Mouse (Mus musculus) midbrain, embryonic 11.5 days (tissue): Measurements from ENCODE around the gene Pcnt. TPM values are rescaled to one million over a fixed set of nuclear protein-coding genes. Genes with fewer than 3 reads are reported as not detected.

Source experiments
- ATAC-seq: fragments of 200-750 bp; cut with Nextera tagmentation; 2 replicates; pipeline ENCODE4 v1.8.0; 2017; ENCODE audit warnings: moderate TSS enrichment, moderate library complexity; ENCODE audit not compliant: low FRiP score
- DNase-seq: peaks from one replicate; pipeline ENCODE4 v3.0.0; 2015; ENCODE audit warnings: low spot score; ENCODE audit errors: missing footprints
- H3K27ac ChIP-seq: fragments of 300-500 bp; sonication (generic); 2 replicates; pipeline ENCODE4 v1.5.1; 2014; ENCODE audit warnings: low read depth, low read length
- H3K27me3 ChIP-seq: fragments of 300-500 bp; sonication (generic); 2 replicates; pipeline ENCODE4 v1.6.1; 2014; ENCODE audit warnings: mild to moderate bottlenecking, low read length, moderate library complexity, mixed read lengths; ENCODE audit not compliant: control insufficient read depth, insufficient read depth
- H3K36me3 ChIP-seq: fragments of 300-500 bp; sonication (generic); 2 replicates; pipeline ENCODE4 v1.6.1; 2014; ENCODE audit warnings: mild to moderate bottlenecking, low read length, moderate library complexity, mixed read lengths; ENCODE audit not compliant: control insufficient read depth, insufficient read depth
- H3K4me1 ChIP-seq: fragments of 300-500 bp; sonication (generic); 2 replicates; pipeline ENCODE4 v1.6.1; 2014; ENCODE audit warnings: low read length; ENCODE audit not compliant: control insufficient read depth, insufficient read depth
- H3K4me2 ChIP-seq: fragments of 300-500 bp; sonication (generic); 2 replicates; pipeline ENCODE4 v1.6.1; 2014; ENCODE audit warnings: mild to moderate bottlenecking, moderate library complexity
- H3K4me3 ChIP-seq: fragments of 300-500 bp; sonication (generic); 2 replicates; pipeline ENCODE4 v1.5.1; 2014; ENCODE audit warnings: low read depth, low read length
- H3K9ac ChIP-seq: fragments of 300-500 bp; sonication (generic); 2 replicates; pipeline ENCODE4 v1.6.1; 2014; ENCODE audit warnings: low read length
- H3K9me3 ChIP-seq: fragments of 300-500 bp; sonication (generic); 2 replicates; pipeline ENCODE4 v1.6.1; 2016; ENCODE audit warnings: low read length; ENCODE audit not compliant: control insufficient read depth
- WGBS: fragments of 180-500 bp; shearing (Covaris S2); extraction: QIAGEN DNeasy Blood & Tissue Kit; methylation state at CpG from one replicate; pipeline ENCODE4 v1.1.7; 2014; 5-methylcytosine and 5-hydroxymethylcytosine counted together
- polyA plus RNA-seq: library from polyadenylated mRNA; unstranded; fragments of >200 nt; fragmentation: Nextera tagmentation; extraction: Ambion mirVana; gene quantifications from 2 replicates; pipeline ENCODE4 v1.2.1, GENCODE M21; 2014

Pcnt gene
- polyA plus RNA-seq, 1 experiment from 2014 or later = 16.4 TPM

DNA sequence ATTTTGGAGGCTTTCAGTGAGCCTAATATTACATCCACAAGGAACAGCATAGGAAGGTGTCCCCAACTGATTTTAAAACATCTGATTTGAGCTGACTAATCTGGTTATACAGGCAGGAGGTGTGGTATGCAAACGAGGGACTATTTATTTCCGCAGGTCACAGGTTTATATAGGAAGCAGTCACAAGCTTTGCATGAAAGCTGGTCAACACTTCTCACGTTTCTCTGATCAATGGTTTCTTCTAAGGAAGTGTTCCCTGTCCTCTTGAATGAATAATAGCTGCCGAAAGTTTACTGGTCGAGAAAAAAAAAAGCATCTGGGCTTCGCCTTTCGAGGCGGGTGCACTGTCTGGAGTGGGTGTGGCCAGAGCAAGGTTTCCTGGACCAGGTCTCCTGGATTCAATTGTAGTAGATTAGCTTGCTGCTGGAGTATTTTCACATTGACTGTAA is 96.5 kb downstream of the Pcnt start:
- DNase-seq (peak; percentile 85), ATAC-seq (no peak)
- no peaks in the 10 kb centered on the region; the same call in 1 of the 2 replicates for H3K27me3 ChIP-seq
- peak overlapping the region; percentile 78 for H3K4me2 ChIP-seq
- 31% methylated on average over 8 of the region's 8 CpGs for WGBS
- no peaks in the 10 kb centered on the region for H3K9me3 ChIP-seq
- peaks cover 8% of the 10 kb centered on the region; the same call in 1 of the 2 replicates for H3K36me3 ChIP-seq
- peaks cover 6% of the 10 kb centered on the region for H3K4me1 ChIP-seq
- no peak overlapping the region for H3K27ac ChIP-seq
- H3K9ac ChIP-seq = no peak overlapping the region
- no peak overlapping the region for H3K4me3 ChIP-seq

DNA sequence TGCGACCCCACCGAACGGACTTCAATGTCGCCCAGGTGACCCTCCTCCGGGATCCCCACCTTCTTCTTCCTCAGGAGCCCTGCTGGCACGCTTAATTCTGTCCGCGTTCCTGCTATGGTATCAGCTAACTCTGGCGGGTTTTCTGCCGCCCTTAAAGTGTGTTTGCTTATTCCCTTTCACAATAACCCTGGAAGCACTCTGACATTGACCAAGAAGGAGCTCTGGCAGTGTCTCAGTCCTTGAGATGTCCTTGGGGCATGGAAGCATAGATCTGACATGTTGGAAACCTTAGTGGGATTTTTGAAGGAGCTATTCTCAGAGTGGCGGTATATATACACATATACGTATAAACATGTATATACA is 97.1 kb downstream of the Pcnt start:
- peak overlapping the region; percentile 78 for H3K4me2 ChIP-seq
- no peak overlapping the region for H3K27ac ChIP-seq
- H3K9ac ChIP-seq = peak overlapping the region; percentile 88
- peak overlapping the region; percentile 80 for H3K4me3 ChIP-seq
- peaks cover 8% of the 10 kb centered on the region; the same call in 1 of the 2 replicates for H3K36me3 ChIP-seq
- ATAC-seq = no peak
- no peak for DNase-seq
- WGBS = 6% methylated on average over 12 of the region's 12 CpGs
- H3K27me3 ChIP-seq = no peaks in the 10 kb centered on the region; the same call in 1 of the 2 replicates
- H3K9me3 ChIP-seq = no peaks in the 10 kb centered on the region
- H3K4me1 ChIP-seq = peaks cover 6% of the 10 kb centered on the region

DNA sequence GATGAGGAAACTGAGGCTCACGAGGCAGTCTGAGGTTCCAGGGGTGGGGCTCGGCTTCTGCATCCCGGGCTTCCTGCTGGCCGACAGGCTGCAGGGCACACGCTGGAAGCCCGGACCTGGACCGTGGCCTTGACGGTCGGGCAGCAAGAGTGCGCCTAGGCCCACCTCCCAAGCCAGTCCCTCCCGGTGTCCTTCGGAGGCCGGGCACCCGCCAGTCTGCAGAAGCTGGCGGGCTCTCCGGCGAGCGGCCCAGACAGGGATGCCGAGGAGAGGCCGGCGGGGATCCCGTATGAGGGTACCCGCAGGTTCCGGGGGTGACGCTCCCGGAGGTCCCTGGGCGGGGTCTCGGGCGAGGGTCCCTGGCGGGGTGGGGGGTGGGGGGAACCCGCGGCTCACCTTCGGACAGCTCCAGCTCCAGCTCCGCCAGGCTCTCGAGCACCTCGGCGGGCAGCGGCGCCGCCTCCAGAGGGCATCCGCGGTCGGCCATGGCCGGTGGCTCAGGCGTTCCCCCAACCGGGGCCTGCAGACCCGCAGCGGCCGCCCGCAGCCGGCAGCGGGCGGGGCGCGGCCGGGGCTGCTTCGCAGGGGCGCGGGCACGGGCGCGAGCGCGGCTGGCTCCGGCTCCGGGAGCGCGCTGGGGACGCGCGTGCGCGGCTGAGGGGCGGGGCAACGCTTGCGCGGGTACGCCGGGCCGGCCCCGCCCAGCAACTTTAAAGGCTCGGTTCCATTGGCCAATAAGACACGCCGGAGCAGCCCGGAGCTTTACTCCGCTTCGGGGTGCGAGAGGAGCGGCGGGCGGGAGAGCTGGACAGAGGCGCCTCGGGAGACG is 97.7 kb downstream of the Pcnt start, which contains the start of gene Dip2a:
Gene Dip2a (minus strand): TSS at position 581 of the 829 bp plus-strand sequence.
- H3K4me2 ChIP-seq = peak within 1 kb of the TSS; percentile 78
- peak within 1 kb of the TSS; percentile 80 for H3K4me3 ChIP-seq
- H3K4me1 ChIP-seq = peaks cover 6% of the 10 kb centered on the region
- no peaks in the 10 kb centered on the region; the same call in 1 of the 2 replicates for H3K27me3 ChIP-seq
- WGBS = under 1% methylated on average over 77 of the region's 94 CpGs
- H3K9ac ChIP-seq = peak within 1 kb of the TSS; percentile 88
- peaks cover 6% of the 10 kb centered on the region; the same call in 1 of the 2 replicates for H3K36me3 ChIP-seq
- peak within 1 kb of the TSS; percentile 72 for H3K27ac ChIP-seq
- H3K9me3 ChIP-seq = no peaks in the 10 kb centered on the region
- ATAC-seq = peak; percentile 94
- DNase-seq = peak; percentile 100

DNA sequence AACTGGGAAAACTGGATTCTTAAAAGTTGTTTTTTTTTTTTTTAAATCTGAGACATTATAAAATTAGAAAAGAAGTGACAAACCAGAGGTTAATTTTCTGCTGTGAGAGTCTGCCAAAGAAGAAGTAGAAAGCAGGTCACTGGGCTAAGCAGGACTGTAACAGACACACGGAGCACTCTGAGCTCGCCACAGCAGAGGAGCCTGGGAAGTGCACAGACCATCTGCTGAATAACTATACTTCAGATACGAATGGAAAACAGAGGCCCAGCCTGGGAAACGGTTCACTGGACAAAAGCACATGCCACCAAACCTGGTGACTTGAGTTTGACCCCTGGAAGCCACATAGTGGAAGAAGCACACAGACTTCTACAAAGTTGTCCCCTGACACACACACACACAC is 108.2 kb downstream of the Pcnt start:
- no peaks in the 10 kb centered on the region; the same call in 1 of the 2 replicates for H3K4me1 ChIP-seq
- no peak overlapping the region for H3K4me2 ChIP-seq
- no peaks in the 10 kb centered on the region for H3K27me3 ChIP-seq
- no peak overlapping the region for H3K9ac ChIP-seq
- no peak for ATAC-seq
- 58% methylated on average over 4 of the region's 4 CpGs for WGBS
- no peak overlapping the region for H3K4me3 ChIP-seq
- no peak overlapping the region for H3K27ac ChIP-seq
- DNase-seq = no peak
- no peaks in the 10 kb centered on the region for H3K9me3 ChIP-seq
- H3K36me3 ChIP-seq = no peaks in the 10 kb centered on the region

DNA sequence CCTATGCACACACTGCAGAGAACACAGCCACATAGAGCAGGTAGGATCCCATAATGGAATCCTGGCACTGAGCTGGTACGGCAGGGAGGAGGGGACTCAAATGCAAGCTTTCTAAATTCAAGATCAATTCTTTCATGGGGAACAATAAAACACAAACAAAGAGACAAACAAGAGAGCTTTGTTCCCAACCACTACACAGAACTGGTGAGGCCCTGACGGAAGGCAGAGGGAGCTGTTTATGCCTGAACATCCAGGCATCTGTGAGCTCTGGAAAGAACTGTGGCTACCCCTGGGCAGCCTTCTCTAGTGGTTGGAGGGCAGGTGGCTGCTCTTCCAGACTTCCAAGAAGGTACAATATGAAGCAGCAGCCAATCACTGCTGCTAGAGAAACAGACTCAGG is 110.5 kb downstream of the Pcnt start:
- H3K4me1 ChIP-seq = no peaks in the 10 kb centered on the region; the same call in 1 of the 2 replicates
- H3K27ac ChIP-seq = no peak overlapping the region
- no peak overlapping the region for H3K9ac ChIP-seq
- no peaks in the 10 kb centered on the region for H3K27me3 ChIP-seq
- 56% methylated on average over 2 of the region's 2 CpGs for WGBS
- H3K36me3 ChIP-seq = no peaks in the 10 kb centered on the region
- DNase-seq = no peak
- H3K9me3 ChIP-seq = no peaks in the 10 kb centered on the region
- H3K4me2 ChIP-seq = no peak overlapping the region
- no peak for ATAC-seq
- no peak overlapping the region for H3K4me3 ChIP-seq

DNA sequence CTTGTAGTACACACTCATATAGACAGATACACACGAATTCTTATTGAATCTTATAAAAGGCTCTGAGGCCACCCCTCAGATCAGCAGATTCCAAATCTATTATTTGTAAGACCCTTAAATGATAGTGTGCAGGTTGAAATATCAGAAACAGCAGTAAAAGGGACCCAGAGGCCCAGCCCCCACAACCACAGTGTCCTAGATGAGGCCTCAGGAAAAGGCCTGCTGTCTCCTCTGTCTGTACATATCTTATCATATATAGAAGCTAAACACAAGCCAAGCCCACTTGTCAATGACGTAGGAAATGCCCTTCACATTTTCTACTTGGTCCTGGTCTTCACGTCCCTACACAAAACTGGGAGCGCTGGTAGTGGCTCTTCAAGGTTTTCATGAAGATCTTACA is 113.5 kb downstream of the Pcnt start:
- Histone ChIP-seq H3K9me3 (no peaks in the 10 kb centered on the region), H3K9ac (no peak overlapping the region), H3K4me3 (no peak overlapping the region), H3K36me3 (no peaks in the 10 kb centered on the region), H3K27me3 (no peaks in the 10 kb centered on the region), H3K4me2 (no peak overlapping the region), H3K4me1 (no peaks in the 10 kb centered on the region; the same call in 1 of the 2 replicates), H3K27ac (no peak overlapping the region)
- 87% methylated on average over 4 of the region's 4 CpGs for WGBS
- DNase-seq (peak; percentile 73), ATAC-seq (no peak)

DNA sequence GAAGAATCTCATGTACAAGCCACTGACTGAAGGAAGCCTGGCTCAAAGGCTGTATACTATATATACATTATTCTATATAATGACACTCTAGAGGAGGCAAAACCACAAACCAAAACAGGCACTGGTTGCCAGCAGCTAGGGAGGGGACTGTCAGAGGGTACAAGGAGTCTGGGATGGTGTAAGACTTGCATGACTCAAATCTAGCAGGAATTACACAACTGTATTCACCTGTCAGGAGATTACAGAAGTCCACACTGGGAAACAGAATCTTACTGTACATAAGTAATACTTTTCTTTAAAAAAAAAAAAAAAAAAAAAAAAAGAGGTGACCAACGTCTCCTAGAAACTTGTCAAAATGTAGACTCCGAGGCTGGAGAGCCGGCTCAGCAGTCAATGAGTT is 114.0 kb downstream of the Pcnt start:
- ATAC-seq = no peak
- no peaks in the 10 kb centered on the region for H3K36me3 ChIP-seq
- WGBS = 89% methylated on average over 3 of the region's 3 CpGs

DNA sequence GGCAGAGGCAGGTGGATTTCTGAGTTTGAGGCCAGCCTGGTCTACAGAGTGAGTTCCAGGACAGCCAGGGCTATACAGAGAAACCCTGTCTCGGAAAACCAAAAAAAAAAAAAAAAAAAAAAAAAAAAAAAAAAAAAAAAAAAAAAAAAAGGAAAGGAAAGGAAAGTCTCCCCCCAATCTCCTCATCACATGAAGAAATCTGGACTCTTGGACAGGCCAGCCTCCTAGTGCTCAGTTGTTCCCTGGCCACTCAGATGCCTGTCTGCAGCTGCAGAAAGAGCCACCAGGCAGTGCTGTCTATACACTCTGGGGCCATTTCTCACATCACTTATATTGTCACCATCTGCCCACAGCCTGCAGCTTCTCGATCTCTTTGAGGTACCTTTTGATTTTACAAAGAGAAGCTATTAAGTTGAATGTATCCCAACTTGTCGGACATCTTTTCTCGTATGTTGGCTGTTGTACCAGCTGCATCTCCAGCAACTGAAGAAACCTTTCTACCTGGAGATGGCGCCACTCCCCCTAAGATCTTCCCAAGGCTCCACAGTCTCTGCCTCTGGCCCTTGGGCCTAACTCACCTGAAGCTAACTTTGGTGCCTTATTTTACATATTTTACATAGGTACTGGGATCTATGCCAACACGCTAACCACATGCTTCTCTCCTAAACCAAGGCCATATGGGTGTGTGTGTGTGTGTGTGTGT is 116.1 kb downstream of the Pcnt start:
- Histone ChIP-seq H3K36me3 (no peaks in the 10 kb centered on the region), H3K4me2 (no peak overlapping the region), H3K4me3 (no peak overlapping the region), H3K27me3 (no peaks in the 10 kb centered on the region), H3K27ac (no peak overlapping the region), H3K9ac (no peak overlapping the region), H3K4me1 (no peaks in the 10 kb centered on the region), H3K9me3 (no peaks in the 10 kb centered on the region)
- DNase-seq (no peak), ATAC-seq (no peak)
- WGBS = 77% methylated on average over 6 of the region's 6 CpGs

More for the DNA sequence above, 114.0 kb downstream of the Pcnt start:
- H3K9me3 ChIP-seq = no peaks in the 10 kb centered on the region
- H3K27ac ChIP-seq = no peak overlapping the region
- H3K9ac ChIP-seq = no peak overlapping the region
- no peaks in the 10 kb centered on the region; the same call in 1 of the 2 replicates for H3K4me1 ChIP-seq
- H3K4me3 ChIP-seq = no peak overlapping the region
- H3K4me2 ChIP-seq = no peak overlapping the region
- no peaks in the 10 kb centered on the region for H3K27me3 ChIP-seq
- no peak for DNase-seq

DNA sequence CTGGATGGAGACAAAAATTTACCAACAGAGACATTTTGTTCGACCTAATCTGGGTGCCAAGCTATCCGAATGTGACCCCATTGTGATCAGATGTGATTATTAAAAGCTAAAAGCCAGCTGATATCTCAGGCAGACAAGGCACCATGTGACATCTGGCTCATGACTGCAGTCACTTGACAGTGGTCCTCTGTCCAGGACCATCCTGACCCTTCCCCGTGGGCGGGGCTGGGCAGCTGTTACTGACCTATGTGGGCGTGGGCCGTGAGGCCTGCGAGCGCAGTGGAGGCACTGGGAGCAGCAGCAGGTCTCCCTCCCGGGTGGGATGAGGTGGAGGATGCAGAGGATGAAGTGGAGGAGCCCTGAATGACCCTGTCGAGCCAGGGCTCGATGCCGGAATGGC is 125.0 kb downstream of the Pcnt start:
- Histone ChIP-seq H3K9me3 (no peaks in the 10 kb centered on the region), H3K4me1 (no peaks in the 10 kb centered on the region), H3K9ac (no peak overlapping the region), H3K4me2 (no peak overlapping the region), H3K27me3 (no peaks in the 10 kb centered on the region), H3K4me3 (no peak overlapping the region), H3K27ac (no peak overlapping the region), H3K36me3 (peaks cover 12% of the 10 kb centered on the region)
- ATAC-seq (no peak), DNase-seq (no peak)
- 88% methylated on average over 12 of the region's 12 CpGs for WGBS
